Mouse (Mus musculus): Measurements from ENCODE around the gene Peg10.
A peak's percentile ranks its signal among the peaks of the same experiment; 100 is the strongest.
"Not testable (repeated sequence)": the region's sequence is repeated elsewhere in the genome, so short reads cannot be mapped to it uniquely, and the experiment has no call there.

The Peg10 gene

GRCm38 (mm10) chr6:4748506-4748961 is 1.4 kb downstream of the Peg10 start:
- no peak for DNase-seq (ENCODE audit: low read depth, low spot score)

- DNase-seq (ENCODE audit: low read depth, low spot score) = peak; percentile 85
Measured at GRCm38 (mm10) chr6:4749091-4749490, 2.0 kb downstream of the Peg10 start.

GRCm38 (mm10) chr6:4751355-4751754 is 4.2 kb downstream of the Peg10 start:
- DNase-seq (ENCODE audit: low read depth, low spot score) = no peak

- no peak for DNase-seq (ENCODE audit: low read depth, low spot score)
Measured at GRCm38 (mm10) chr6:4754286-4754685, 7.2 kb downstream of the Peg10 start.

GRCm38 (mm10) chr6:4754886-4755285 is 7.8 kb downstream of the Peg10 start:
- DNase-seq (ENCODE audit: low read depth, low spot score) = no peak

GRCm38 (mm10) chr6:4761415-4762142 is 14.5 kb downstream of the Peg10 start:
- DNase-seq (ENCODE audit: low read depth, low spot score) = not testable (repeated sequence)

DNA sequence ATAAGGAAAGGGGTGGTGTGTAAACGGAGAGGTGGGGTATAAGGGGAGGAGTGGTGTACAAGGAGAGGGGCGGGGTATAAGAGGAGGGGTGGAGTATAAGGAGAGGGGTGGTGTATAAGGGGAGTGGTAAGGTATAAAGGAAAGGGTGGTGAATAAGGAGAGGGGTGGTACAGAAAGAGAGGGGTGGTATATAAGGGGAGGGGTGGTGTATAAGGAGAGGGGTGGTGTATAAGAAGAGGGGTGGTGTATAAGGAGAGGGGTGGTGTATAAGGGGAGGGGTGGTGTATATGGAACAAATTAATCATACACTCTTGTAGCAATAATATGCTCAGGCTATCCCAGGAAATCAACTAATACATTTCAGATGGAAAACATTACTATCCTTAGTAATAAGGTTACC is 15.1 kb downstream of the Peg10 start:
- no peak for DNase-seq (ENCODE audit: low read depth, low spot score)

DNA sequence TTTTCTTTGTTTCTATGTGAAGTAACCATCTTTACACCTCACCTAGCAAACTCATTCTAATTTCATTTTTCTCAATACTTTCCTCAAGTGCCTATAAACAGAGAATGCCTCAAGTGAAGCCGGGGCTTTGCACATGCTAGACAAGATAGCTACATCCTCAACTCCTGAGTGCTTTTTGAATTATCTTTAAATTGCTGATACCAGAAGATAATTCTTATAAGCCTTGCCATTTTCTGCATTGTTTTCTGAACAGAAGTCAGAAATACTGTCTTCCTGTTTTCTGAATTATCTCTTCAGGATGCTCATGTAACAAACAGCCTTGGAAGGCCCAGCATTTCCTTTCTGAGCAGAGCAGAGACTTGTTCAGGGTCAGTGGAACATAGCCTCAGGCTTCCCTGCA is 49.2 kb downstream of the Peg10 start:
- no peak for DNase-seq (ENCODE audit: low read depth, low spot score)

- DNase-seq (ENCODE audit: low read depth, low spot score) = not testable (repeated sequence)
Measured at GRCm38 (mm10) chr6:4797317-4797716, 50.2 kb downstream of the Peg10 start.

DNA sequence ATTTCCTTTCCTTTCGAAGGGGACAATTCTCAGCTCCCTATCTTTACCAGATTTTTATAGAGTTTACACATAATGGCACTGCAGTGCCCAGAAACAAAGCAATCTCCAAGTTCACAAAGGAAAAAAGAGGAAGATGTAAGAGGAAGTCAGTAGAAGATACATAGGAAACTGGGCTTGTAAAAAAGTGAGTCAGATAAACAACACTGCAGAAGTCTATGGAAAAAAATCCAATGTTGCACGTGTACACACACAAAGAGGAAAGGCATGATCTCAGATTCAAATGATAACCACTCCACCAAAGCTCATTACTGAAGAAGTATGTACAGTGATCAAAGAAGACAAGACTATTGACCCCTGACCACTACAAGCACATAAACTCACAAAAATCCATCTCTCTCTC is 51.3 kb downstream of the Peg10 start:
- no peak for DNase-seq (ENCODE audit: low read depth, low spot score)

DNA sequence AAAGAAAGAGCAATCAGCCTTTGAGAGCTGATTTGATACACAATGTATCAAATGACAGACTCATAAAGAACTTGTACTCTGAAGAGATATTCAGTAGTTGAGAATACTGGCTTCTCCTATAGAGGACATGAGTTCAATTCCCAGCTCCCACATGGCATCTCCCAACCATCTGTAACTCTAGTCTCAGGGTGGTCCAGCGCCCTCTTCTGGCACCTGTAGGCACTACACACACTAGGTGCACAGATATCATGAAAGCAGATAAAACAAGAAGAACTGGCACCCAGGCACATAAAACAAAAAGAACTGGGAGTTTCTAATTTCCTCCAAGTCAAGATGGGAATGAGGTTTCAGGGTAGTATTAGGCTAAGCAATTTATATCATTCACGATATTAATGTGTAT is 52.3 kb downstream of the Peg10 start:
- DNase-seq (ENCODE audit: low read depth, low spot score) = no peak

GRCm38 (mm10) chr6:4806981-4807380 is 59.9 kb downstream of the Peg10 start:
- DNase-seq (ENCODE audit: low read depth, low spot score) = no peak

Data from retina, postnatal 7 days (tissue).